Mouse (Mus musculus) NIH3T3 (cell line): ENCODE measurements at regions not wholly inside any gene's neighbourhood (a gene's known extent, or its start where the extent isn't known, plus 50 kb on each side); places are given as distances from the start of the nearest gene placed in this dataset.

Experiments used
- DNase-seq: peaks from one replicate; pipeline ENCODE4 v3.0.0-alpha.2; 2012; ENCODE audit warnings: low read depth

DNA sequence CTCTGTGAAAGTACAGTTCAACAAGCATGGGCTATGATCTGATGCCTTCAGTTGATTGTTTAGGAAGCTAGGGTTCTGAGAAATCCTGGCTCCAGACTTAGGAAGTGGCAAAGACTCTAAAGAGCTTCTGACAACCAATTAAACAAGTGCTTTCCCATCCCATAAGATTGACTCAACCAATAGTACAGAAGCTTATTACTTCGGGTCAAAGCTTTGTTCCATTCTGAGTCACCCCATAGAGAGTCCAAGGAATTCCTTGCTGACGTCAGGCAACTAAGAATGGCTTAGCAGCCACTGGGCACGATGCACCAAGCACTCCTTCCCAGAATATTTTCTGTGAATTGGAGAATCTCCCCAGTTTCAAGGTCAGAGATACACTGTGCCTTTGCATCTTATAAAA lies 59.0 kb upstream of the Ntm start:
- no peak for DNase-seq

DNA sequence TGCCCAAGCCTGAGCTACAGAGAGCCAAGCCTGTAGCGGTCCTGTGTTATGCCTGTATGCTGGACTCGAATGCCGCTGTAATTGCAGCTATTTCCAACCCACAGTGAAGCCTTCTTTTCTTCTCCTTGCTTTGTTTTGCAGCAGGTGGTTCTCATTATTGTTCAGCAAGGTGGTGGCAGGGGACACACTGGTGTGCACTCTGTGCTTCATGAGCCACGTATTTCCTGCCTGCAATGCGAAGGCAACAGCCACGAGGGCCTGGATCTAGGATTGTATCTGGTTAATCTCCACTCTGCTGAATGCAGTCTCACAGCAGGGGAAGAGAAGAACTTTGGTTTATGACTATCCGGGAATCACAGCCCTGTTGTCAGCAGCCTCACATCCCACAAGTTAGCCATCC lies 62.3 kb upstream of the Ntm start:
- no peak for DNase-seq

DNA sequence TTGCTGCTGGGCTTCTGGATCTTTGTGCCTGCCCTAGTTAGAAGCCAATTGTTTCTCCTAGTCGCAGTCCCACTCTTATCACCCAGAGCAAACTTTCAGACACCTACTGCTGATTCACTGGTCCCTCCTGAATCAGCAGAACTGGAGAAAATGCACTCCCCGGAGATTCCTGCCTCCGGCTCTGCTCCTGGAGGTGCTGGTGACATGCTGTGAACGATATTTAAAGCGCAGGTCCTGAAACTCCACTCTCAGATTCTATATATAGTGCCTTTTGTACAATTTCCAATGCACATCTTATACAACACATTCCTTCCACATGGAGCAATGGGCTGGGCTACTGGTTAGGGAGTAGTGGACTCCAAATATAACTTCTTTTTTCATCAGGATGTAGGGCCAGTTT lies 64.0 kb upstream of the Ntm start:
- no peak for DNase-seq

DNA sequence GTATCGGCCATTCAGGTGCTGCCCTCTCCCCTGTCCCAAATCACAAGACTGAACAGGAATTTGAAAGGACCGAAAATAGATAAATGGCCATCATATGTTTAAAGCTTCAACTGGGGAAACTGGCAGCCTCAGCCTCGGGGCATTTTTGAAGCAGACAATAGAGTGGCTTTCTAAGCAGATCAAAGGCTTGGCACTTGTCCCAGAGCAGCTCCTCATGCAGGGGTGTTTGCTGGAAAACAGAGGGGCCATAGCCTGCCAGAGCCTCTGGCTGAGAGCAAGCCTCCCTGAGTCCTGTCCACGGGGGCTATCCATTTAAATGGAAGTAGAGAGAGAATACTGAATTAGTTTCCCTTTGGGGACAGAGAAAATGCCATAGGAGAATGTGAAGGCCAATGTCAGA lies 77.5 kb upstream of the Ntm start:
- DNase-seq: no peak

GRCm38 (mm10) chr9:30064551-30064950 lies 101.6 kb upstream of the Ntm start:
- no peak for DNase-seq

- no peak for DNase-seq
Measured at GRCm38 (mm10) chr9:30067980-30068379, 105.0 kb upstream of the Ntm start.

DNA sequence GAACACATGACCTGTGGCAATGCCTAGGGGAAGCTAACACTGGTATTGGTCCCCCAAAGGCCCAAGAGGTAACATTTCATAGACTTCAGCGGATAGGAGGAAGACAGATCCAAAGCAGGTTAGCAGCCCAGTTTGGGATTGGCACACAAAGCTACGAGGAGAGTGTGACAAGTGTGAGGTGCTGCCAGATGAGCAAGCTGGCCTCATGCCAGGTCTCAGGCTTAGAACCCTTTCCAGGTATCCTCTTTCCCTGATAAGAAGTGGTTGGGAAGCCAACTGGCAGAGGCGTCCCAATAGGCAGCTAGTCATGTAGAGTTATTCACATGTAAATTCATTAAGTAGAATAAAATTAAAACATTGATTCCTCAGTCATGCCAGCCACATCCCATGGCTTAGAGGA lies 112.3 kb upstream of the Ntm start:
- DNase-seq: no peak

GRCm38 (mm10) chr9:30076006-30076405 lies 113.1 kb upstream of the Ntm start:
- DNase-seq: no peak

GRCm38 (mm10) chr9:30076482-30076881 lies 113.5 kb upstream of the Ntm start:
- no peak for DNase-seq

- no peak for DNase-seq
Measured at GRCm38 (mm10) chr9:30101942-30102341, 139.0 kb upstream of the Ntm start.

- DNase-seq: no peak
Measured at GRCm38 (mm10) chr9:30122371-30122770, 159.4 kb upstream of the Ntm start.

GRCm38 (mm10) chr9:30129151-30129550 lies 166.2 kb upstream of the Ntm start:
- DNase-seq: no peak

DNA sequence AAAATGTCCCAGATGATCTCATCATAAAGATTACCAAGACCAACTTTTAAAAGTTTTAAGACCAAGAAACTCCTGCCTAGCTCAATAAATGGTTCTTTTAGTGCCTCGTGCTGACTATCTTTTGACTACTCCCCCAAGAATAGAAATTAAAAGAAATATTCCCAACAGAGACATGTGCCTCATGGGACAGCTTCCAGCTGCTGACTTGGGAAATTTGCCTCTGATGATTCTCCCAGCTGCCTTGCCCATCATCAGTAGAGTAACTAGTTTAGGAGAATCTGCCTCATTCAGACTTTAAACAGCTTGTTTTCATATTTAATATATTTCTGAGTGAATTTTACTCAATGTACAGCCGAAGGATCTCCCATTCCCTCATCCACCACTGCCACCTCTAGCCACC lies 168.7 kb upstream of the Ntm start:
- DNase-seq: no peak

DNA sequence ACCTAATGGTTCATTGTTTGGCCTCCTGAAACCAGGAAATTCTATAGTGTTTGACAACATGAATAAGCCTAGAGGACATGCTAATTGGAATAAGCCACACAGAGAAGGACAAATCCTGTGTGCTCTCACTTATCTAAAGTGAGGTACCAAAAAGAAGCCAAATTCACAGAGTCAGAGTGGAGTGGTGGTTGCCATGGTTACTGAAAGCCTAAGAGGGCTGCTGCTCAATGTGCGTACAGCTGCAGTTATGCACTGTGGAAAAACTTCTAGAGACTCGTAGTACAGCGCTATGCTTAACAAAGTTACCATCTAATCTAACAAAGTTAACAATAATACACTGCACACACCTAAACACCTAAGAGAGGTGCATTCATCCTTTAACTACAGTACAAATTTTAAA lies 171.4 kb upstream of the Ntm start:
- DNase-seq: no peak

DNA sequence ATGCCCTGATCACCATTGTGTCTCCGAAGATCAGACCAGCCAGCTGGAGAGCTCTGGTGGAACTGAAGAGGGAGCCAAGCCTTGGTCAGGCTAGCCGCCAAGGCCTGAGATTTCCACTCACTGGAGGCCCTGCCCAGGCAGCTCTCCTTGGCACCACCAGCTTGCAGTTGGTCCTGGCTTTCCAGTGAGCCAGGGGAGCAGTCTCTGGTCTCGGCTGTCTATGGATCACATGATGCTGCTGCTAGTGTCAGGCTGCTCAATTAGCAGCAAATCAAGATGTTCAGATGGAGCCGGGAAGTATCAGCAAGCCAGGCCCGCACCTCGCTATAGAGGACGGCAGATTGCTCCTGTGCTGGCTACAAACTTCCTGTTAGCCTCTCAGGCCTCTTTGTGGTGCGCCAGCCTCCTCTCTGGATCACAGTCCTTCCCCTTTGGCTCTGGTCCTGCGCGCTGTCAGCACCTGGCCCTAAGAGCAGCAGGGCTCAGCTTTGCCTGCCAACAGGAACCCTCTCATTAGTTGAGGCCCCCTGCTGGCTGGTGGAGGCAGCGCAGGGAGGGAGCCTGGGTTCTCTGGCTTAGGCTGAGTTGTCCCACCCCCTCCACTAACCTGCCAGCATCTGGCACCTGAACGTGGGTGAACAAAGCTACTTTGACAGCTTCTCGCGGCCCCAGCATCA lies 174.8 kb upstream of the Ntm start:
- DNase-seq: peak; percentile 55

DNA sequence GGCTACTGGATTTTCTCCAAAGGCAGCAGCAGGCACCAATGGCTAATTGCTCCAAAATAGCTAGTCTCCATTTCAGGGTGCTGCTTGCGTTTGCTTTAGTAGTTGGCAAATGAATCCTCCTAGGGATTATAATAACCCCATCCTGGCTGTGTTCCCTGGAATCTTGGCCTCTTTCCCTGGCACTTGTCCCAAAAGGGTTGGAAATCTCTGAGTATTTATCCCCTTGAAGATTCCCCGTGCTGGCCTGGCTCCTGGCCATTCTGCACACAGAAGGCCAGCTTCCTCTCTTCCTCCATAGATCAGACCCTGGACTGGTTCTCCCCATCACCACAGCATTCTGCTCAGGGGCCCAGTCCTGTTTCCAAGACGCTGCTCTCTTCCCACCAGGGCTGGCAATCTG lies 177.2 kb upstream of the Ntm start:
- DNase-seq: peak; percentile 40

GRCm38 (mm10) chr9:30141186-30141585 lies 178.2 kb upstream of the Ntm start:
- no peak for DNase-seq

- DNase-seq: no peak
Measured at GRCm38 (mm10) chr9:30142806-30143458, 180.0 kb upstream of the Ntm start.

DNA sequence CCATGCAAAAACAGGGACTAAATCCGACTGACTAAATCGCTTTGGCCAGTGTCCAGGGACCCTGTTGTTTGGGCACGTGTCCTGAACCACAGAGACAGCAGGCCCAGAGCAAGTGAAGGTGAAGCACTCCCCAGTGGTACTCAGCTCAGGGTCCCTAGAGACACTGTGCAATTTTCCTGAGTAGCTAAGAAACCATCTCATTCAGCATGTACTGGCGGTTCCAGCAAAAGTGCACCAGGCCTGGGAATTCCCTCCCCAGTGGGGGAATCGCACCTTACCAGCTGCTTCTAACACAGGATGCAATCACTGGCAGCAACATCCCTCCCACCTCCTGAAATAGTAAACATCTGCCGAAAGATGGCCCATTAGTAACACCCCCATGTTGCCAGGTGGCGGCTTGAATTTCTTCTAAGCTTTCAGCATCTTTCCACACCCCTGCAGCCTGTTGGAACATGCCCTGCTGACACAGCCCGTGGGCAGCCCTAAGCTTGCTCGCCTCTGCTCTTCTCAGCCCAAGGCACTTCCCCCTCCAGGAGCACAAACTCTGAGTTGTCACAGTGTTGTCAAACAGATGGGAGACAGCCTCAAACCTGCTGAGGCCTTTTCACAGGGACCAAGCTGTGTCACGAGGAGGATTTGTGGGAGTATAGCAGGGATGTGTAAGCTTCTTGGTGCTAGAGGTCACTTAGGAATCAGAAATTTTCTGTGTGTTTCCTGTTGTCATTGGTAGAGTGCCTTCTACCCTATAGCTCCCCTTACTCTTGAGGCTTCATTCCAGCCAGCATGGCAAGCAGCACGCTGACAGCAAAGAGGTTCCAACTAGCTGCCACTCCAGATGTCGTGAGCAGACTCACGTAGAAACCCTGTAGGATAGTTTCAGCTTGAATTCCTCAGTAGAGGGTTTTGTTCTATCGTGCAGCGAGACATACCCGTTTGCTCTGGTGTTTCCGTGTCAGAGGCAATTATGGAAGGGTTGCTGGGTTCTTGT lies 186.8 kb upstream of the Ntm start:
- no peak for DNase-seq

DNA sequence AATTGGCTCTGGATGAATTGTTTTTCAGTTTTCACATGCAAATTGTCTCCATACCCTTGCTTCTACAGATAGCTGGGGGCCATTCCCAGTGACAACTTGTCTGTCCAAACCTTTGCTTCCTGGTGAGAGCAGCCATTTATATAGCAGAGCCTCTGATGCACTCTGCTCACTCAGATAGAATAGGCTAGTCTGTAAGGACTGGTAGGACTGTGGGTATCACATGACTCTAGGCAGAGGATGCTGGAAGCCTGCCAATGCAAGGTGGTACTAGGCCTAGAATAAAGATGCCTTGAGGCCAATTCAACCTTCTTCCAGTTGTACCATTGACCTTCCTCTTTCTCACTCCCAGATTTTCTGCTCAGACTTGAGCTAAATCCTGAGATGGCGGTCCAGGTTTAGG lies 188.2 kb upstream of the Ntm start:
- DNase-seq: no peak

- no peak for DNase-seq
Measured at GRCm38 (mm10) chr9:30166235-30166752, 203.4 kb upstream of the Ntm start.

DNA sequence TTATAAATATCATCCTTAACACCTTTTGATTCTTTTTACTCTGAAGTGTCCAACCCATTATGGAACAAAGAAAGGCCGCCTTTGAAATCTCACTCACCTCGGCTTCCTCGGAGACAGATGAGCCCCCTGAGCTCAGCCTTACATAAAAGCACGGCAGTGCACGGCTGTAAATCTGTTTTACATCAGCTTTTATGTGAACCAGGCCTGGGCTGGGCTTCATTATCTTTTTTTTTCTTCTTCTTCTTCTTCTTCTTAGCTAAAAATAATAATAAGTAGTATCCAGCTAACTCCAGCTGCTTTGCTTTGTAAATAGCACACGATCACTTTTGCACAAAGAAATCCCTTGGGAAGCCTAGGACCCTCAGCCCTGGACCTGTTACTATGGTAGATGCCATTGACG lies 204.3 kb upstream of the Ntm start:
- DNase-seq: no peak

DNA sequence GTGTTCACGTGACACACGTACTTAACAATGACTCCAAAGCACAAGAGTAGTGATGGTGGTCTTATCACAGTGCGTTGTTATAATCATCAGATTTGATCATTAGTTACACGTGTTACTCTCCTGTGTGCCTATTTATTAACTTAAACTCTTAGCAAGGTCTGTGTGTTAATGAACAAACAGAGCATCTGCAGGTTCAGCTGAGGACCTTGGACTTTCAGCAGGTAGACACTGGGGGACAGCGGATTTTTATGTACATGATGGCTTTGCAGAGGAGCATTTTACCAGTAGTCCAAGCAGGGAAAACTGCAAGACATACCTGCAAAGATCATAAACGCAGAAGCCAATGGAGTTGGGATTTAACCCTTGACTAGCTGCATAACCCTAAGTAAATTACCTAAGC lies 211.7 kb upstream of the Ntm start:
- no peak for DNase-seq
